Mouse (Mus musculus) forebrain, embryonic 11.5 days (tissue): ENCODE measurements around the gene Fam50a. TPM values are rescaled to one million over a fixed set of nuclear protein-coding genes. Genes with fewer than 3 reads are reported as not detected.

ENCODE experiments used
- ATAC-seq: fragments of 200-750 bp; cut with Nextera tagmentation; replicated peaks from 2 replicates; pipeline ENCODE4 v1.8.0; 2017; ENCODE audit warnings: moderate TSS enrichment; ENCODE audit not compliant: low FRiP score
- DNase-seq: peaks from one replicate; pipeline ENCODE4 v3.0.0-alpha.2; 2017; ENCODE audit warnings: low spot score
- H3K27ac ChIP-seq: fragments of 300-500 bp; sonication (generic); 2 replicates; pipeline ENCODE4 v1.5.1; 2014; ENCODE audit warnings: low read depth, low read length
- H3K27me3 ChIP-seq: fragments of 300-500 bp; sonication (generic); 2 replicates; pipeline ENCODE4 v1.6.1; 2014; ENCODE audit warnings: mild to moderate bottlenecking, low read length, mixed read lengths; ENCODE audit not compliant: control insufficient read depth, insufficient read depth
- H3K36me3 ChIP-seq: fragments of 300-500 bp; sonication (generic); 2 replicates; pipeline ENCODE4 v1.6.1; 2014; ENCODE audit warnings: mild to moderate bottlenecking, low read length, moderate library complexity, mixed read lengths; ENCODE audit not compliant: control insufficient read depth, insufficient read depth
- H3K4me1 ChIP-seq: fragments of 300-500 bp; sonication (generic); replicated peaks from 2 replicates; pipeline ENCODE4 v1.6.1; 2014; ENCODE audit warnings: low read length, mixed read lengths; ENCODE audit not compliant: control insufficient read depth, insufficient read depth
- H3K4me2 ChIP-seq: fragments of 300-500 bp; sonication (generic); 2 replicates; pipeline ENCODE4 v1.6.1; 2014; ENCODE audit warnings: low read depth, mild to moderate bottlenecking, low read length, moderate library complexity, mixed read lengths; ENCODE audit not compliant: severe bottlenecking
- H3K4me3 ChIP-seq: fragments of 300-500 bp; sonication (generic); 2 replicates; pipeline ENCODE4 v1.5.1; 2014; ENCODE audit warnings: low read depth, low read length
- H3K9ac ChIP-seq: fragments of 300-500 bp; sonication (generic); 2 replicates; pipeline ENCODE4 v1.6.1; 2014; ENCODE audit warnings: low read length
- H3K9me3 ChIP-seq: fragments of 300-500 bp; sonication (generic); 2 replicates; pipeline ENCODE4 v1.6.1; 2016; ENCODE audit warnings: low read length, mixed read lengths; ENCODE audit not compliant: control insufficient read depth
- WGBS: fragments of 180-500 bp; shearing (Covaris S2); extraction: QIAGEN DNeasy Blood & Tissue Kit; methylation state at CpG from one replicate; pipeline ENCODE4 v1.1.7; 2014; 5-methylcytosine and 5-hydroxymethylcytosine counted together
- polyA plus RNA-seq: library from polyadenylated mRNA; unstranded; fragments of >200 nt; fragmentation: Nextera tagmentation; extraction: Ambion mirVana; gene quantifications from 2 replicates; pipeline ENCODE4 v1.2.1, GENCODE M21; 2014

Gene Fam50a
- polyA plus RNA-seq, 1 experiment from 2014 or later, result 62.5 TPM

GRCm38 (mm10) chrX:74281732-74282394, 31.0 kb upstream of the Fam50a start, which contains the start of the genes Taz and Dnase1l1:
TSS of gene Taz (plus strand) at chrX:74281912.
TSS of gene Dnase1l1 (minus strand) at chrX:74282337.
- peak; percentile 78 for ATAC-seq
- peak within 1 kb of the TSS; percentile 68 for H3K9ac ChIP-seq
- peak within 1 kb of the TSS; percentile 49 for H3K4me3 ChIP-seq
- H3K36me3 ChIP-seq, result no peaks in the 10 kb centered on the region
- 15% methylated on average over 16 of the region's 16 CpGs for whole genome bisulfite sequencing
- no peaks in the 10 kb centered on the region for H3K9me3 ChIP-seq
- H3K4me1 ChIP-seq, result peaks cover 4% of the 10 kb centered on the region; the same call in 1 of the 2 replicates
- H3K4me2 ChIP-seq, result peak within 1 kb of the TSS; percentile 64
- H3K27me3 ChIP-seq, result no peaks in the 10 kb centered on the region
- H3K27ac ChIP-seq, result peak within 1 kb of the TSS; percentile 25; the same call in 1 of the 2 replicates
- DNase-seq, result peak; percentile 70

GRCm38 (mm10) chrX:74282395-74283091, 30.3 kb upstream of the Fam50a start:
- peak overlapping the region; percentile 49 for H3K4me3 ChIP-seq
- H3K36me3 ChIP-seq, result no peaks in the 10 kb centered on the region
- peak; percentile 83 for ATAC-seq
- H3K4me1 ChIP-seq, result peaks cover 4% of the 10 kb centered on the region; the same call in 1 of the 2 replicates
- H3K27ac ChIP-seq, result no peak overlapping the region; the same call in 1 of the 2 replicates
- peak overlapping the region; percentile 64 for H3K4me2 ChIP-seq
- peak overlapping the region; percentile 68 for H3K9ac ChIP-seq
- DNase-seq, result peak; percentile 85
- 19% methylated on average over 39 of the region's 39 CpGs for WGBS
- H3K9me3 ChIP-seq, result no peaks in the 10 kb centered on the region
- H3K27me3 ChIP-seq, result no peaks in the 10 kb centered on the region

- DNase-seq, result no peak
- no peaks in the 10 kb centered on the region for H3K27me3 ChIP-seq
- H3K36me3 ChIP-seq, result no peaks in the 10 kb centered on the region
Observed at GRCm38 (mm10) chrX:74283092-74283437, 29.8 kb upstream of the Fam50a start.

GRCm38 (mm10) chrX:74293431-74293830, 19.4 kb upstream of the Fam50a start:
- no peak for ATAC-seq
- H3K4me3 ChIP-seq, result no peak overlapping the region
- 80% methylated on average over 4 of the region's 4 CpGs for WGBS
- no peak for DNase-seq
- H3K27me3 ChIP-seq, result no peaks in the 10 kb centered on the region
- H3K9me3 ChIP-seq, result no peaks in the 10 kb centered on the region
- H3K4me1 ChIP-seq, result 0 out of 2 replicates have a peak, but pooled peaks cover 2% of the 10 kb centered on the region
- H3K27ac ChIP-seq, result no peak overlapping the region
- H3K4me2 ChIP-seq, result no peak overlapping the region
- H3K36me3 ChIP-seq, result no peaks in the 10 kb centered on the region; the same call in 1 of the 2 replicates
- H3K9ac ChIP-seq, result no peak overlapping the region

More at GRCm38 (mm10) chrX:74283092-74283437, 29.8 kb upstream of the Fam50a start:
- WGBS, result 45% methylated on average over 5 of the region's 5 CpGs
- Histone ChIP-seq H3K9ac (peak overlapping the region; percentile 68), H3K4me3 (peak overlapping the region; percentile 49), H3K4me1 (peaks cover 4% of the 10 kb centered on the region; the same call in 1 of the 2 replicates), H3K27ac (no peak overlapping the region), H3K9me3 (no peaks in the 10 kb centered on the region), H3K4me2 (peak overlapping the region; percentile 64)
- 0 out of 2 replicates have a peak, but pooled peaks have one; percentile 4 for ATAC-seq

GRCm38 (mm10) chrX:74296538-74297448, 16.0 kb upstream of the Fam50a start, which contains the start of gene Atp6ap1:
TSS of gene Atp6ap1 (plus strand) at chrX:74297097.
- DNase-seq (peak; percentile 93), ATAC-seq (peak; percentile 99)
- Histone ChIP-seq H3K36me3 (no peaks in the 10 kb centered on the region; the same call in 1 of the 2 replicates), H3K9me3 (no peaks in the 10 kb centered on the region), H3K4me2 (peak within 1 kb of the TSS; percentile 62), H3K4me1 (0 out of 2 replicates have a peak, but pooled peaks cover 2% of the 10 kb centered on the region), H3K27me3 (no peaks in the 10 kb centered on the region), H3K4me3 (peak within 1 kb of the TSS; percentile 64), H3K27ac (no peak within 1 kb of the TSS), H3K9ac (peak within 1 kb of the TSS; percentile 69)
- WGBS, result 10% methylated on average over 37 of the region's 37 CpGs

GRCm38 (mm10) chrX:74298348-74298747, 14.5 kb upstream of the Fam50a start:
- H3K4me1 ChIP-seq, result 0 out of 2 replicates have a peak, but pooled peaks cover 2% of the 10 kb centered on the region
- no peak overlapping the region for H3K4me2 ChIP-seq
- H3K9me3 ChIP-seq, result no peaks in the 10 kb centered on the region
- no peaks in the 10 kb centered on the region; the same call in 1 of the 2 replicates for H3K36me3 ChIP-seq
- H3K4me3 ChIP-seq, result no peak overlapping the region
- H3K27ac ChIP-seq, result no peak overlapping the region
- H3K9ac ChIP-seq, result no peak overlapping the region
- ATAC-seq, result no peak
- 89% methylated on average over 1 of the region's 1 CpGs for WGBS
- H3K27me3 ChIP-seq, result no peaks in the 10 kb centered on the region
- no peak for DNase-seq

- no peaks in the 10 kb centered on the region for H3K27me3 ChIP-seq
- DNase-seq (no peak), ATAC-seq (no peak)
- H3K4me3 ChIP-seq, result no peak overlapping the region
- 87% methylated on average over 3 of the region's 3 CpGs for WGBS
- no peaks in the 10 kb centered on the region; the same call in 1 of the 2 replicates for H3K36me3 ChIP-seq
- no peak overlapping the region for H3K27ac ChIP-seq
- H3K9me3 ChIP-seq, result no peaks in the 10 kb centered on the region
- H3K4me2 ChIP-seq, result no peak overlapping the region
- H3K9ac ChIP-seq, result no peak overlapping the region
- H3K4me1 ChIP-seq, result 0 out of 2 replicates have a peak, but pooled peaks cover 2% of the 10 kb centered on the region
Observed at GRCm38 (mm10) chrX:74299721-74300120, 13.1 kb upstream of the Fam50a start.
